Mouse (Mus musculus) heart, embryonic 15.5 days (tissue): ENCODE measurements around the gene Itpr1. TPM values are rescaled to one million over a fixed set of nuclear protein-coding genes. Genes with fewer than 3 reads are reported as not detected.

ENCODE experiments used
- ATAC-seq: fragments of 200-750 bp; cut with Nextera tagmentation; replicated peaks from 2 replicates; pipeline ENCODE4 v1.8.0; 2017; ENCODE audit warnings: low read depth, moderate TSS enrichment; ENCODE audit not compliant: insufficient number of reproducible peaks, insufficient read depth, low FRiP score
- H3K27ac ChIP-seq: fragments of 300-500 bp; sonication (generic); 2 replicates; pipeline ENCODE4 v1.5.1; 2015; ENCODE audit warnings: mild to moderate bottlenecking, inconsistent platforms
- H3K27me3 ChIP-seq: fragments of 300-500 bp; sonication (generic); 2 replicates; pipeline ENCODE4 v1.6.1; 2015; ENCODE audit warnings: inconsistent platforms
- H3K36me3 ChIP-seq: fragments of 300-500 bp; sonication (generic); 2 replicates; pipeline ENCODE4 v1.6.1; 2015; ENCODE audit warnings: mild to moderate bottlenecking, inconsistent platforms
- H3K4me1 ChIP-seq: fragments of 300-500 bp; sonication (generic); replicated peaks from 2 replicates; pipeline ENCODE4 v1.6.1; 2015; ENCODE audit warnings: inconsistent platforms
- H3K4me2 ChIP-seq: fragments of 300-500 bp; sonication (generic); 2 replicates; pipeline ENCODE4 v1.6.1; 2015; ENCODE audit warnings: inconsistent platforms, mild to moderate bottlenecking, moderate library complexity
- H3K4me3 ChIP-seq: fragments of 300-500 bp; sonication (generic); 2 replicates; pipeline ENCODE4 v1.5.1; 2015; ENCODE audit warnings: mild to moderate bottlenecking, inconsistent platforms
- H3K9ac ChIP-seq: fragments of 300-500 bp; sonication (generic); 2 replicates; pipeline ENCODE4 v1.6.1; 2015; ENCODE audit warnings: mild to moderate bottlenecking, inconsistent platforms
- H3K9me3 ChIP-seq: fragments of 300-500 bp; sonication (generic); replicated peaks from 2 replicates; pipeline ENCODE4 v1.6.1; 2016; ENCODE audit warnings: inconsistent platforms
- WGBS: fragments of 180-500 bp; shearing (Covaris S2); methylation state at CpG from one replicate; pipeline ENCODE4 v1.1.7; 2015; ENCODE audit warnings: mixed read lengths; 5-methylcytosine and 5-hydroxymethylcytosine counted together
- microRNA-seq: library from miRNA; unstranded; fragments of <30 nt; microRNA quantifications from one replicate; pipeline ENCODE4, GENCODE M21; 2016
- polyA plus RNA-seq: library from polyadenylated mRNA; unstranded; fragments of >200 nt; fragmentation: Nextera tagmentation; extraction: Ambion mirVana; gene quantifications from 2 replicates; pipeline ENCODE4 v1.2.1, GENCODE M21; 2015

Gene Itpr1
- polyA plus RNA-seq, 1 experiment from 2014 or later, result 11.4 TPM

DNA sequence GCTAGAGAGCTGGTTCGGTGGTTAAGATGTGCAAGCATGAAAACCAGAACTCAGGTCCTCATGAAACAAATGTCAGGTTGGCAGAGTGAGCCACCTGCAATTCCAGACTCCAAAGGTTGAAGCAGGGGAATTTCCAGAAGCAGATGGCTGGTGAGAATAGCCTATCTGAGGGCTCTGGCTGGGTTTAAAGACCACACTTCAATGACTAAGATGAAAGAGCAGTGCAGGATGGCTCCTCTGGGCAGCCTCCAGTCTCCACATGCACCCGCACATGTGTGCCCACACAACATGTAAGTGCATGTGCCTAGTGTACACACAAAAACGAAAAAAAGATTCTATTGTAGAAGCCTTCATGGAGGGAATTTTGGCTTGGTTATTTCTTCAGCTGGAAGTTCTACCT lies 375.5 kb downstream of the Itpr1 start:
- H3K27ac ChIP-seq, result no peak overlapping the region
- no peaks in the 10 kb centered on the region for H3K9me3 ChIP-seq
- no peaks in the 10 kb centered on the region for H3K36me3 ChIP-seq
- no peak overlapping the region for H3K4me2 ChIP-seq
- no peak overlapping the region for H3K4me3 ChIP-seq
- no peak overlapping the region for H3K9ac ChIP-seq
- ATAC-seq, result no peak
- no peaks in the 10 kb centered on the region for H3K4me1 ChIP-seq
- no peaks in the 10 kb centered on the region for H3K27me3 ChIP-seq
- 83% methylated on average over 3 of the region's 3 CpGs for WGBS

GRCm38 (mm10) chr6:108592227-108592626 lies 379.3 kb downstream of the Itpr1 start:
- Histone ChIP-seq H3K27me3 (no peaks in the 10 kb centered on the region), H3K9me3 (no peaks in the 10 kb centered on the region), H3K36me3 (no peaks in the 10 kb centered on the region), H3K4me1 (no peaks in the 10 kb centered on the region), H3K4me3 (no peak overlapping the region), H3K27ac (no peak overlapping the region), H3K4me2 (no peak overlapping the region), H3K9ac (no peak overlapping the region)
- 60% methylated on average over 8 of the region's 8 CpGs for WGBS
- ATAC-seq, result no peak

DNA sequence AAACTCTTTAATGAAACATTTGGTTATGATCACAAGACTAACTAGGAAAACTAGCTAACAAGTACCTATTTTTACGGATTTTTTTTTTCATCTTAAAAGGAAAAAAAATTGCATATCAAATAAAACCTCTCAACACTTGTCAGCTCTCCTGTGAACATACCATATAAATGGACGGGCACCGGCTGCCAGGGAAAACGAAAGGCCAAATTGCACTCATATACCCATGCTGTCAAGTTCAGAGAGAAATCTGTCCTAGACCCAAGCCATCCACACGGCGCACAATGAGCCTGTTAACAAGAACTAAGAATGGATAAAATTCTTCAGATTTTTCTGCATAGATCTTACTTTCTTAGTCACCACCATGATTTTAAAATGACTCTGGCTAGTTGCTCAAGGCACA lies 379.7 kb downstream of the Itpr1 start:
- Histone ChIP-seq H3K36me3 (no peaks in the 10 kb centered on the region), H3K27ac (no peak overlapping the region), H3K9ac (no peak overlapping the region), H3K27me3 (no peaks in the 10 kb centered on the region), H3K4me2 (no peak overlapping the region), H3K9me3 (no peaks in the 10 kb centered on the region), H3K4me3 (no peak overlapping the region), H3K4me1 (no peaks in the 10 kb centered on the region)
- WGBS, result 66% methylated on average over 6 of the region's 6 CpGs
- no peak for ATAC-seq

DNA sequence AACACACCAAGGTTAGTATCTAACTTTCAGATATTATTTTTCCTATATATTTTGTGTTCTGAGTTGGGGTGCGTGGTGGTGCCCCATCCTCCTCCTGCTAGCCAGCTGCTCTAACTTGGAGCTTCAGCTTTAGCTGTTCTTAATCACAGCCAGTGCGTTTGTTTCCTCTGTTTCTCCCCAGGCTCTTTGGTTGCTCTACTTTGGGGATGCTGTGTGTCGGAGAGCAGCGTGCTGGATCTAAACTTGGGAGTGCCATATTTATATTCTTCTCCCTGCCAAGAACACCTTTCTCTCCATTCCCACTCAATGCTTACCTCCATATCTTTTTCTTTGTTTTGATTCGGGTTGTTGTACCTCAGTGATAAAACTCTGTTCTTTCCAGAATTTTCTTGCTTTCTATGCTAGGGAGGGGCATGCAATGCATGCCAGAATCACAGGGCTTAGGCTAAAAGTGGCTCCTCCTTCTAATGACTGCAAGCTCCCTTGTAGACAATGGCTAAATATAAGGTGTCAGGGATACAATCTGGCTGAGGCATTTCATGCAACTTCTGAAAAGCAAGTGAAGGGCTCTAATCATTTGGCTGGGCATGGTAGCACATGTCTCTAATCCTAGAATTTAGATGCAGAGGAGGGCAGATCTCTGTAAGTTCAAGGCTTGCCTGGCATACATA lies 381.4 kb downstream of the Itpr1 start:
- Histone ChIP-seq H3K27me3 (no peaks in the 10 kb centered on the region), H3K4me2 (no peak overlapping the region), H3K4me1 (no peaks in the 10 kb centered on the region), H3K27ac (no peak overlapping the region), H3K9me3 (no peaks in the 10 kb centered on the region), H3K36me3 (no peaks in the 10 kb centered on the region), H3K9ac (no peak overlapping the region), H3K4me3 (no peak overlapping the region)
- ATAC-seq, result no peak
- 68% methylated on average over 5 of the region's 5 CpGs for WGBS

DNA sequence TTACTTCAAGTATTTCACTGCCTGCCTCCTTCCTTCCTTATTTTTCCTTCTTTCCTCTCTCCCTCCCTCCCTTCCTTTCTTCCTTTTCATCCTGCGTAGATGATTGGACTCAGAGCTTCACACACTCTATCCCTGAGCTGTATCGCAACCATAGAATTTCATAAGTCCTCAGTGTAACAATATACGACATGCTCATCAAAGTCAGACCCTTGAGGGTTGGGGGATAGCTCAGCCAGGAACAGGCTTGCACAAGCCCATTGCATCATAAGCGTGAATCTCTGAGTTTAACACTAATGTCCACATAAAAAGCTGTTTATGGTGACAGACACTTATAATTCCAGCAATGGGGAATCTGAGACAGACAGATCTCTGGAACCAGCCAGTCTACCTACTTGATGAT lies 385.8 kb downstream of the Itpr1 start:
- Histone ChIP-seq H3K27me3 (no peaks in the 10 kb centered on the region), H3K4me2 (no peak overlapping the region), H3K9ac (no peak overlapping the region), H3K9me3 (no peaks in the 10 kb centered on the region), H3K36me3 (no peaks in the 10 kb centered on the region), H3K4me1 (no peaks in the 10 kb centered on the region), H3K27ac (no peak overlapping the region), H3K4me3 (no peak overlapping the region)
- no peak for ATAC-seq
- 81% methylated on average over 4 of the region's 4 CpGs for WGBS

DNA sequence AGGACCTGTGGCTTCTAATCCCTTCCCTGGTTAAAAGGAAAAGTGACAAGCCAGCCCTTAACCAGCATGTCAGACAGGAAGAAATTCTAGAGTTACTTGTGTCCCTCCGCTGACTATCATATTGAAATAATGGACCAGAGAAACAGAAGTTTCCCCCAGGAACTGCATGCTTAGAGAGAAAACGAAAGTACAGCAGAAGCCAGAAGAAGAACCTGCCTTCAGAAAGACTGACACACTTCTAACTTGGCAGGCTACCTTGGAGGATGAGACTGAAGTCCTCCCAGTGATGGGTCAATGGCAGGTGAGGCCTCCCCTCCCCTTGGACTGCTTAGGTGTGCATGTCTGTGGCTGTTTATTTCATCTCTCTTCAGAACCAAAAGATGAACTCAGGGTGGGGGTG lies 386.4 kb downstream of the Itpr1 start:
- Histone ChIP-seq H3K9me3 (no peaks in the 10 kb centered on the region), H3K4me1 (no peaks in the 10 kb centered on the region), H3K4me2 (no peak overlapping the region), H3K9ac (no peak overlapping the region), H3K4me3 (no peak overlapping the region), H3K27ac (no peak overlapping the region), H3K27me3 (no peaks in the 10 kb centered on the region), H3K36me3 (no peaks in the 10 kb centered on the region)
- no peak for ATAC-seq
- WGBS, result 83% methylated on average over 2 of the region's 2 CpGs

Small RNA genes lying within 50 kb of the gene (microRNA-seq; reads per million reads assigned to microRNA genes)
- gene Mir7661, result not detected

Other genes with a start within 250 kb of the Itpr1 start
- gene Setmar, start 148.1 kb upstream of the Itpr1 start, polyA plus RNA-seq, result 4.8 and 5.6 TPM in 2 replicates
- gene Sumf1, start 27.5 kb upstream of the Itpr1 start, polyA plus RNA-seq, result 19.4 and 23.1 TPM in 2 replicates